8 mouse cellular contexts compared by ENCODE assay signal in genomic region chr4:95193028-95193427, GRCm38 (mm10).
A peak's percentile ranks its signal among the peaks of the same experiment; 100 is the strongest.
DNase-seq lines count a peak whose midpoint lies in the region; ATAC-seq lines count a peak whose summit lies in the region.

No protein-coding gene starts in this region.

- peak; percentile 14 for DNase-seq in right cerebral cortex, postnatal 14 days
- no peak for DNase-seq in right cerebral cortex, postnatal 36 days (ENCODE audit: low spot score in 2 of 2)
- peak; percentile 81 for DNase-seq in heart, adult 8-10 months (ENCODE audit: low spot score)
- peak; percentile 46 to 70 for DNase-seq in kidney, postnatal 25 days
- DNase-seq in forebrain, embryonic 14.5 days (ENCODE audit: low spot score), result no peak
- no peak for DNase-seq in Muller cell, postnatal 12 days (ENCODE audit: inconsistent ontology term)

- 69% methylated on average over 4 of the region's 4 CpGs for WGBS in forebrain, embryonic 14.5 days
- 59% methylated on average over 4 of the region's 4 CpGs for WGBS in forebrain, embryonic 16.5 days

- no peaks in the 10 kb centered on the region for H3K36me3 ChIP-seq in forebrain, embryonic 14.5 days (ENCODE audit: control insufficient read depth, insufficient read depth, low read length)
- no peaks in the 10 kb centered on the region for H3K36me3 ChIP-seq in forebrain, embryonic 16.5 days (ENCODE audit: control insufficient read depth, insufficient read depth)

- H3K4me2 ChIP-seq in forebrain, embryonic 14.5 days (ENCODE audit: low read length), result no peak overlapping the region
- H3K4me2 ChIP-seq in forebrain, embryonic 16.5 days (ENCODE audit: low read length), result no peak overlapping the region

- peak; percentile 78 for ATAC-seq in megakaryocyte, adult 5-6 weeks (ENCODE audit: poor library complexity, severe bottlenecking)
- no peak for ATAC-seq in forebrain, embryonic 14.5 days
- ATAC-seq in forebrain, embryonic 16.5 days, result no peak

- no peak overlapping the region for H3K4me3 ChIP-seq in forebrain, embryonic 14.5 days (ENCODE audit: low read depth, low read length)
- H3K4me3 ChIP-seq in forebrain, embryonic 16.5 days (replicated peaks; ENCODE audit: low read length), result no peak overlapping the region

- H3K9ac ChIP-seq in forebrain, embryonic 14.5 days (ENCODE audit: low read length), result no peak overlapping the region
- H3K9ac ChIP-seq in forebrain, embryonic 16.5 days (replicated peaks; ENCODE audit: low read depth, low read length), result no peak overlapping the region

- no peaks in the 10 kb centered on the region for H3K9me3 ChIP-seq in forebrain, embryonic 14.5 days (replicated peaks; ENCODE audit: control insufficient read depth, low read length)
- no peaks in the 10 kb centered on the region for H3K9me3 ChIP-seq in forebrain, embryonic 16.5 days (ENCODE audit: control insufficient read depth, low read length)

- no peaks in the 10 kb centered on the region for H3K27me3 ChIP-seq in forebrain, embryonic 14.5 days (replicated peaks; ENCODE audit: control insufficient read depth, insufficient read depth, low read length)
- no peaks in the 10 kb centered on the region for H3K27me3 ChIP-seq in forebrain, embryonic 16.5 days (replicated peaks; ENCODE audit: control insufficient read depth, insufficient read depth, low read length)

- H3K27ac ChIP-seq in forebrain, embryonic 14.5 days (ENCODE audit: low read depth, low read length), result no peak overlapping the region
- no peak overlapping the region for H3K27ac ChIP-seq in forebrain, embryonic 16.5 days (ENCODE audit: low read length)

- no peaks in the 10 kb centered on the region for H3K4me1 ChIP-seq in forebrain, embryonic 14.5 days (ENCODE audit: control insufficient read depth, insufficient read depth, low read length)
- no peaks in the 10 kb centered on the region for H3K4me1 ChIP-seq in forebrain, embryonic 16.5 days (replicated peaks; ENCODE audit: control insufficient read depth, insufficient read depth, low read length)

Comparison
In these comparisons a context has a peak if more than half of its experiments do, and no peak if none do; other contexts are left out.
1. DNase-seq: peak in right cerebral cortex, postnatal 14 days (single experiment), heart, adult 8-10 months (single experiment) and kidney, postnatal 25 days (2 of 2); none in right cerebral cortex, postnatal 36 days (0 of 2), forebrain, embryonic 14.5 days (single experiment) and Muller cell, postnatal 12 days (single experiment).